Mouse (Mus musculus): ENCODE measurements around the gene Gm10799.

DNA sequence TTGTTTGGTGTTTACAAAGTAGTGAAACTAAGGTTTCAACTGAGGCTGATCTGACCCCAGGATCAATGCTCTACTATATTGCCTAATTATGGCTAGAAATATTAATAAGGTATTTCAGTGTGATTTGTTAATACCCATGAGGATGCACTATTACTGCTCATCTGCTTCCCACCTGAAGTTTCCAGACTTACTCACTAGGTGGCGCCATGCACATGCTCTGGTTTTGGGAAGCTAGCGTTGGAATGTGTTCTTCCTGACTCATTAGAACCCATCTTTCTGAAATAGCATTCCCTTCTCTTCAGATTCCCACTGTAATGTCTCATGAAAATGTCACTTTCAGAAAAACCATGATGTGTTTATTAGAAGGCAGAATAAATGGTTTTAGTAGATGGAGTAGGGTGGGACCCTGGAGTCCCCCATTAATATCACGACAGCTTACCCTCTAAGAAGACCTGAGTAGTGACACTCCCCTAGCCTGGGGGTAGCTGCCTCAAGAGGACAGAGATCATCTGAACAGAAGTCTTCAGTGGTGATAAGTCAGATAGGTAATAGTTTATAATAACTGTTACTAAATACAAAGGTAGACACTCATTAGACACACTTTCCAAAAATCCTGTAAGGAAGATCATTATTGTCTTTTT, 33.4 kb downstream of the Gm10799 start:
- TF ChIP-seq POLR2A (IDR thresholded peaks at IDR 0.05; ENCODE audit: borderline replicate concordance, extremely low read depth, low read depth, low read length) (no peak), CTCF (IDR thresholded peaks at IDR 0.05; ENCODE audit: insufficient read depth, low read length) (peak; percentile 65)
